In the genomic region with DNA sequence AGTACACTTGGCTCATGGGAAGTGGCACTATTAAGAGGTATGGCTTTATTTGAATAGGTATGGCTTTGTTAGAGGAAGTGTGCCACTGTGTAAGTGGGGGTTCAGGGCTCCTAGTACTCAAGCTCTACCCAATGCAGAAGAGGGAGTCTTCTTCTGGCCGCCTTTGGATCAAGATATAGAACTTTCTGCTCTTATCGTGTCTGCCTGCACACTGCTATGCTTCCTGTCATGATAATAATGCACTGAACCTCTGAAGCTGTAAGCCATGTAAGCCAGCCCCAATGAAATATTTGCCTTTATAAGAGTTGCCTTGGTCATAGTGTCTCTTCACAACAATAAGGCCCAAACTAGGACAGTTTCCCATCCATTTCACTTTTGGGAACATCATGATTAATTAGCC, we compare ENCODE assay signal across 46 mouse cellular contexts. TPM values are rescaled to one million over a fixed set of nuclear protein-coding genes. Genes with fewer than 3 reads are reported as not detected.
"Had no signal": no experiment of that assay in that cellular context is flagged by ENCODE, and none has a peak within 500 bp of the region (broad histone marks: within the 10 kb centered on the region; RNA-seq: fewer than 3 reads in every experiment).

No protein-coding gene starts in this region.

- H3K4me3 ChIP-seq: limb, embryonic 10.5 days; limb, embryonic 12.5 days; limb, embryonic 13.5 days; limb, embryonic 15.5 days; liver, embryonic 12.5 days; liver, embryonic 13.5 days; liver, embryonic 15.5 days; lung, embryonic 15.5 days; megakaryocyte, embryonic 14.5 days; midbrain, embryonic 10.5 days; midbrain, embryonic 12.5 days; midbrain, embryonic 13.5 days; midbrain, embryonic 15.5 days; myocyte; neural tube, embryonic 12.5 days had no signal

- H3K36me3 ChIP-seq: limb, embryonic 10.5 days; limb, embryonic 12.5 days; limb, embryonic 13.5 days; limb, embryonic 15.5 days; liver, embryonic 12.5 days; liver, embryonic 13.5 days; liver, embryonic 15.5 days; lung, embryonic 15.5 days; midbrain, embryonic 10.5 days; midbrain, embryonic 12.5 days; midbrain, embryonic 13.5 days; midbrain, embryonic 15.5 days; neural tube, embryonic 12.5 days had no signal

- H3K27me3 ChIP-seq: limb, embryonic 12.5 days; limb, embryonic 13.5 days; limb, embryonic 15.5 days; liver, embryonic 12.5 days; liver, embryonic 13.5 days; liver, embryonic 15.5 days; lung, embryonic 15.5 days; megakaryocyte, embryonic 14.5 days; midbrain, embryonic 12.5 days; midbrain, embryonic 13.5 days; midbrain, embryonic 15.5 days; neural tube, embryonic 12.5 days had no signal

- H3K4me1 ChIP-seq: limb, embryonic 10.5 days; limb, embryonic 12.5 days; limb, embryonic 13.5 days; limb, embryonic 15.5 days; liver, embryonic 12.5 days; liver, embryonic 13.5 days; liver, embryonic 15.5 days; lung, embryonic 15.5 days; megakaryocyte, embryonic 14.5 days; midbrain, embryonic 10.5 days; midbrain, embryonic 12.5 days; midbrain, embryonic 13.5 days; midbrain, embryonic 15.5 days; neural tube, embryonic 12.5 days had no signal

- H3K27ac ChIP-seq: limb, embryonic 10.5 days; limb, embryonic 12.5 days; limb, embryonic 13.5 days; limb, embryonic 15.5 days; liver, embryonic 12.5 days; liver, embryonic 13.5 days; liver, embryonic 14.5 days; liver, embryonic 15.5 days; lung, embryonic 15.5 days; macrophage; midbrain, embryonic 10.5 days; midbrain, embryonic 12.5 days; midbrain, embryonic 13.5 days; midbrain, embryonic 15.5 days; neural tube, embryonic 12.5 days had no signal

- DNase-seq: left cerebral cortex, postnatal 4 days; liver; liver, embryonic 13.5 days; liver, postnatal 0 days; lung, adult 18-20 months; lung, adult 2 months; lung, embryonic 14.5 days; lung, postnatal 10 days; lung, postnatal 14 days; lung, postnatal 36 days; lung, postnatal 4 days; midbrain, embryonic 14.5 days had no signal

- H3K9me3 ChIP-seq: limb, embryonic 10.5 days; limb, embryonic 12.5 days; limb, embryonic 13.5 days; limb, embryonic 15.5 days; liver, embryonic 12.5 days; liver, embryonic 13.5 days; liver, embryonic 15.5 days; lung, embryonic 15.5 days; megakaryocyte, embryonic 14.5 days; midbrain, embryonic 10.5 days; midbrain, embryonic 12.5 days; midbrain, embryonic 13.5 days; midbrain, embryonic 15.5 days; neural tube, embryonic 12.5 days had no signal

- H3K9ac ChIP-seq: limb, embryonic 12.5 days; limb, embryonic 13.5 days; limb, embryonic 15.5 days; liver, embryonic 12.5 days; liver, embryonic 13.5 days; liver, embryonic 14.5 days; liver, embryonic 15.5 days; liver, postnatal 0 days; lung, embryonic 14.5 days; lung, embryonic 15.5 days; midbrain, embryonic 12.5 days; midbrain, embryonic 13.5 days; midbrain, embryonic 15.5 days; neural tube, embryonic 12.5 days had no signal

RNA-seq across cellular contexts. Expression of a gene that starts 16.8 kb away (rescaled TPM):
- total RNA-seq: left cerebral cortex, postnatal 10 days; left cerebral cortex, postnatal 14 days; left cerebral cortex, postnatal 25 days; left cerebral cortex, postnatal 36 days; left cerebral cortex, postnatal 4 days; liver, adult 2 months; megakaryocyte progenitor cell, adult 5-6 weeks; megakaryocyte, adult 5-6 weeks; megakaryocyte-erythroid progenitor cell, adult 5-6 weeks; midbrain, postnatal 0 days; monocyte, adult 5-6 weeks had no signal
- polyA plus RNA-seq: limb, embryonic 10.5 days; limb, embryonic 11.5 days; limb, embryonic 12.5 days; limb, embryonic 13.5 days; limb, embryonic 14.5 days; limb, embryonic 15.5 days; liver, adult 2 months; liver, embryonic 11.5 days; liver, embryonic 12.5 days; liver, embryonic 13.5 days; liver, embryonic 14.5 days; liver, embryonic 15.5 days; liver, embryonic 16.5 days; liver, postnatal 0 days; lung, adult 2 months; lung, embryonic 14.5 days; lung, embryonic 15.5 days; lung, embryonic 16.5 days; macrophage; midbrain, embryonic 10.5 days; midbrain, embryonic 11.5 days; midbrain, embryonic 12.5 days; midbrain, embryonic 13.5 days; midbrain, embryonic 14.5 days; midbrain, embryonic 15.5 days; midbrain, embryonic 16.5 days; midbrain, postnatal 0 days; myocyte; neural tube, embryonic 11.5 days; neural tube, embryonic 12.5 days had no signal
